Mouse (Mus musculus): Measurements from ENCODE around the gene Gpr108. TPM values are rescaled to one million over a fixed set of nuclear protein-coding genes. Genes with fewer than 3 reads are reported as not detected.

The Gpr108 gene
- total RNA-seq, 4 experiments from 2014 or later = 24.3 to 28.1 (median 26.3) TPM

DNA sequence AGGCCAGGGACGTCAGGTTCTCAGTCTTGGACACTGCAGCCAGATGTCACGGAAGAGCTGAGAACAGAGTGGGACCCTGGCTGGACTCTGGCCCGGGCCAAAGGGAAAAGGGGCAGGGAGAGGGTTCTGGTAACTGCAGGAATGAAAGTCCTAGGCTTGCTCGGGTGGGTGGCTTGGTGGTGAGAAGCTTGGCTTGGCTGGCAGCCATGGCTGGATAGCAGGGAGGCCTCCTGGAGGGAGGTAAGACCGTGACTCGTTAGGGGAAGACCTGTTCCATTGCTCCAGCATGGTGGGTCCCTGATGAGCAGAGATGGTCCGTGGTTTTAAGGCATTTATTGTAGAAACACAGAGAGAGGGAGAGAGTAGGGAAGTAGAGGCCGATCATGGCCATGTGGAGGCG, 23.1 kb upstream of the Gpr108 start:
- no peak for DNase-seq (ENCODE audit: low spot score in 2 of 2)

- peak; percentile 59 to 75 for DNase-seq (ENCODE audit: low spot score in 2 of 2)
These were observed 19.4 kb upstream of the Gpr108 start for GRCm38 (mm10) chr17:57267556-57268126.

DNA sequence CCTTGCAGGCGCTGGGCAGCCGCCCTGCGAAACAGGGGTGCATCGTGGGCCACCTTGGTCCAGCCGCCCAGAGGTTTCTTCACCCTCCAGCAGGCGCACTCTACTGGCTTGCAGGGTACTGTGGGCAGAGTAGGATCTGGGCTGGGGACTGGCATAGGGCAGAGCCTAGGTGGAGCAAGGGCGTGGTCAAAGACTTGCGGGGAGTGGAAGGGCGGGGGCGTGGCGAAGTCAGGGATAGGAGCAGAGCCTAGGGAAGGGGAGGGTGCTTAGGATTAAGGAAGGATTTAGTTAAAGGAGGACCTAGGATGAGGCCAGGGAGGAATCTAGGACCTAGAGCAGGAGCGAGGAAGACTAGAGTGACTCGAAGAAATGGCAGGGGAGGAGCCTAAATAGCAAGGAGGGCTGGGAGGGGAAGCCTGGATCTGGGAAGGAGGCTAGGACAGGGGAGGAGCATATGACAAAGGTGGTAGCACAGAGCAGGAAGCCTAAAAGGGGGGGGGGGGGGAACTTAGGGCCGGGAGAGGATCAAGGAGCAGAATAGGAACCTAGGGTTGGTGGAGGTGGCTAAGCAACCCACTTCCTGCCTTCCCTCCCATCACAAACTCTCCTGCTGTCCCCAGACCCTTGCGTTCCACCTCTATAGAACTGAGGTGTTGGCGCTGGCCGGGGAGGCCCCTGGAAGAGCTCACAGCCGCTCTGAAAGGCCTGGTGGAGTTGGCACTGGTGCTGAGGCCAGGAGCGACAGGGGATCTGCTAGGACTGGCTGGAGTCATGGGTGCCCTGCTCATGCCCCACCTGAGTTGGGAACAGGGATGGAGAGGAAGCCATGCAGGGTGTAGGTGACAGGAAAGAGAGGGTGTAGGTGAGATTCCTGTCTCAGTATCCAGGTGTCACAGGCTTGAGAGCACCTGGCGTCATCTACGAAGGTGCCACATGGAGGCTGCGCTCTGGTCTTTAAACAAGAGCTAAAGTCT, 17.0 kb upstream of the Gpr108 start:
- peak; percentile 61 to 81 for DNase-seq (ENCODE audit: low spot score in 2 of 2)

DNA sequence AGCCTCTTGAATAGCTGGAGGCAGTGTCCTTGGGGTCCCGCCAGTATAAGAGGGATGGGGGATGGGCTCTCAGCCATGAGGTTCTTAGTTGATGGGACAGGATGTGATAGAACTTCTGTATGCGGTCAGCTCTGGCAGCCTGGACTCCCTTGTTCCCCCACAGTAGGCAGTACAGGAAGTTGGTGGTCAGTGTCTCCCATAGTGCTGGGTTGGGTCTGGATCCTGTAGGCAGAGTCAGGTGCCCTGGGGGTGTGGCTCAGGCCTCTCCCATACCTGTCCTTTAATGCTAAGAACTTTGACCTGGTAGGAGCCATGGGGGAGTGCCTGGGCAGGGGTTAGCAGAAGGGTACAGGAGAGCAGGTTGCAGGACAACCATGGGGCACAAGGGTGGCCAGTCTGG, 15.9 kb upstream of the Gpr108 start:
- no peak for DNase-seq (ENCODE audit: low spot score in 2 of 2)

DNA sequence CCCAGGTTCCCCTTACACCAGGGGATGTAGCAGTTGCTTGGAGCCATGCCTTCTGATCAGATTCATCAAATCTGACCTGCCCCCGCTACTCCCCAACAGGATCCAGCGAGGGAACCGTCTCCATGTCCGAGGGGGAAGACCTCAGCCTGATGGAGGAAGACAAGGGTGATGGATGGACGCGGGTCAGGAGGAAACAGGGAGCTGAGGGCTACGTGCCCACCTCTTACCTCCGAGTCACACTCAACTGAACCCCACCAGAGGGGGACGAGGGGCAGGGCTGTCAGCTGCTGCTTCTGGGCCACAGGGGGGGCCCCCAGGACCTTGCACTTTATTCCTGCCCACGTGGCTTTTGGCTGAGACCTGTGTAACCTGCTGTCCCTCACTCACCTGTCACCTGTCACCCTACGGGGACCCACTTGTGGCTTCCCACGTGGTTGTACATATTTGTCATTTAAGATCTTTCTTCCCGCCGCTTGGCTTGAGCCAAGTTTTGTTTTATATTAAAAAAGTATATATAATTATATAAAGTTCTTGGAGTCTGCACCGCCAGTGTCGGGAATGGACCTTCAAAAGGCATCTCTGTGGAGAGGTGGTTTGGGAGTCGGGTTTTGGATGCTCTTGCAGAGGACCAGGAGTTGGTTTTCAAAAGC, 14.8 kb upstream of the Gpr108 start:
- no peak for DNase-seq (ENCODE audit: low spot score in 2 of 2)

- DNase-seq (ENCODE audit: low spot score in 2 of 2) = no peak
These were observed 13.6 kb upstream of the Gpr108 start for GRCm38 (mm10) chr17:57261796-57262195.

DNA sequence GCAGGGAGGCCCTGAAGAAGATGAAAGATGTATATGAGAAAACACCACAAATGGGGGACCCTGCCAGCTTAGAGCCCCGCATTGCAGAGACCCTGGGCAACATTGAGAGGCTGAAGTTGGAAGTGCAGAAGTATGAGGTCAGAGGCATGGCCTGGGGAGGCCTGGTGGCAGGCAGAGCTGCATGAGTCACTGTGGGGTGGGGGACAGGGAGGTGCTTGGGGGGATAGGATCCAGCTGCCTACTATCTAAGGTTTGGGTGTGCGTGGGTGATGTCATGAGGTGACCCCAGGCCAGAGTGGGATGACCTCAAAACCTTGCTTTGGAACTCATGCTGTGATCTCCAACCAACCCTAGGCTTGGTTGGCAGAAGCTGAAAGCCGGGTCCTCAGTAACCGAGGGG, 13.0 kb upstream of the Gpr108 start:
- DNase-seq (ENCODE audit: low spot score in 2 of 2) = no peak

DNA sequence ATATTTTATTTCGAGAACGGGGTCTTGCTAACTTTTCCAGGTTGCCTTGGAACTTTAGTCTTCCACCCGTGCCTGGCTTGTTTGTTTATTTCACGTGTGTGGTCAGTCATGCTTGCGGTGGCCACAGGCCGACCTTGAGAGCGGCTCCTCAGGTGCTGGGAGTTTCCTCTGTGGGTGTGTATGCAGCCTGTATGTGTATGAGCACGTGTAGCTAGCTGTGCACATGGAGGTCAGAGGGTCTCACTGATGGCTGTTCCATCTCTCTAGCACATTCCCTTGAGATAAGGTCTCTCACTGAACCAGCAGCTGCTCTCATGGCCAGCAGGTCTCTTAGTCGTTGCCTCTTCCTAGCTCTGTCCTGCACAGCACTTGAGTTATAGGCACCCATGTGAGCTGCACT, 12.1 kb upstream of the Gpr108 start:
- DNase-seq (ENCODE audit: low spot score in 2 of 2) = no peak

DNA sequence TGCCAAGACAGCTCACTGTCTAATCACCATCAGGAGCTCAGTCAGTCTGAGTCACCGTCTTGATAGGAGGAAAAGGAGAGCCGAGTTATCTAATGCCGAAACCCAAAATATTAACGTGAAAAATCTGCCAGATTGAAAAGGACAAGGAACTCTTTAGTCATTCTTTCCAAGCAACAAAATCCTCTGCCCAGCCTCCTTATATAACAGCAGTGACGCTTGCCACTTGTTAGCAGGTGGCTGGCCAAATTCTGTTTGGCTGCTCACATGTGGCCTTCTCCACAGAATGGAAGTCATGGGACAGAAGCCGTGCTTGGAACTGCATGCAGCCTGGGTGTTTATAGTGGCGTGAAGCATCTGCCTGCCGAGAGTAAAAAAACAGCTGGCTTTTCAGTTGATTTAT, 11.5 kb upstream of the Gpr108 start:
- DNase-seq (ENCODE audit: low spot score in 2 of 2) = peak; percentile 65 to 80

GRCm38 (mm10) chr17:57258191-57258590, 9.9 kb upstream of the Gpr108 start:
- DNase-seq (ENCODE audit: low spot score in 2 of 2) = no peak

DNA sequence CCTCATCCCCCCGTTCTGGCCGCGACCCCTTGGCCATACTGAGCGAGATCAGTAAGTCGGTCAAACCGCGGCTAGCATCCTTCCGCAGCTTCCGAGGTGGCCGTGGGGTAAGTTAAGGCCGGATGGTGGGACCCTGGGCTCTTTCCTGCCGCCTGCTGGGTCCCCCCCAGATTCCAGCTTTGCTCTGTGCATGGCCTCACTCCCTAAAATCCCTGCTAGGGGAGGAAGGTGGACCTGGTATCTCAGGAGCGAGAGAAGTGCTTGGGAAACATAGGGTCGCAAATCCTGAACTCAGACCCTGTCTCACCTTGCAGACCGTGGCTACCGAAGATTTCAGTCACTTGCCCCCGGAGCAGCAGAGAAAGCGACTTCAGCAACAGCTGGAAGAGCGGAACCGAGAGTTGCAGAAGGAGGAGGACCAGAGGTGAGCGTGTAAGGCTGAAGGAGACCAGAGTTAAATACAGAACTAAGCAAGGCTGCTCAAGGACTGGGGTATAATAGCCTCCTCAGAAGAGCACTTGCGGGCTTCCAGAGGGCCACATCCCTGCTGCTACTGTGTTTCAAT, 8.8 kb upstream of the Gpr108 start:
- no peak for DNase-seq (ENCODE audit: low spot score in 2 of 2)

DNA sequence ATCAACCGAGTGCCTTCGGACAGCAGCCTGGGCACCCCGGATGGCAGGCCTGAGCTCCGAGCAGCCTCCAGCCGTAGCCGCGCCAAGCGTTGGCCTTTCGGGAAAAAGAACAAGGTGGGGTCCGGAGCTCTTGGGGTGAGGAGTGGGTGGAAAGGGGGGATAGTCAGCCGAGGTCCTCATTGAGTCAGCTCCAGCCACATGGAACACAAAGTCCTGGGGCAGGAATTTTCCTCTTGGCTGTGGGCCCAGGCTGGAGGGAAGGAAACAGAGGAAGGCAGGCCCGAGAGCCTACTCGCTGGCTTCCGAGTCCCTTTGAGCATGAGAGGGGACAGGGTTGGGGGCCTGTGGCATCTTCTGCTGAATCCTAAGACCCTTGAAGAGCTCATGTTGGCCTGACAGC, 7.1 kb upstream of the Gpr108 start:
- peak; percentile 54 to 79 for DNase-seq (ENCODE audit: low spot score in 2 of 2)

GRCm38 (mm10) chr17:57253306-57253705, 5.1 kb upstream of the Gpr108 start:
- no peak for DNase-seq (ENCODE audit: low spot score in 2 of 2)

DNA sequence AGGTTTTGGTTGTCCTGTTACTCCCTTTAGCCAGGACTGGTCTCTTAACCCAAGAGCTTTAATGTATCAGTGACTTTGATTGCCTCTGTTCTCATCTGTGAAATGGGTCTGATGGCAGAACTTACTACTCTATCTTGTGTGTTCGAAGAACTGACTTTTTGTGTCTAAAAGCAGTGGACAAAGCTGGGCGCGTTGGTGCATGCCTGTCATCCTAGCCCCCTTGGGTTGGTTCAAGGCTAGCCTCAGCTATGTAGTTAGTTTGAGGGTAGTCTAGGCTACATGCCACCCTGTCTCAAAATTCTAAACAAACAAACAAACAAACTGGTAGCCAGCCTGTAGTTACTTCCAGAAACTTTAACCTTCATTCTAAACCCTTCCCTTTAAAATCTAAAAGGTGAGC, 3.2 kb upstream of the Gpr108 start:
- DNase-seq (ENCODE audit: low spot score in 2 of 2) = no peak

DNA sequence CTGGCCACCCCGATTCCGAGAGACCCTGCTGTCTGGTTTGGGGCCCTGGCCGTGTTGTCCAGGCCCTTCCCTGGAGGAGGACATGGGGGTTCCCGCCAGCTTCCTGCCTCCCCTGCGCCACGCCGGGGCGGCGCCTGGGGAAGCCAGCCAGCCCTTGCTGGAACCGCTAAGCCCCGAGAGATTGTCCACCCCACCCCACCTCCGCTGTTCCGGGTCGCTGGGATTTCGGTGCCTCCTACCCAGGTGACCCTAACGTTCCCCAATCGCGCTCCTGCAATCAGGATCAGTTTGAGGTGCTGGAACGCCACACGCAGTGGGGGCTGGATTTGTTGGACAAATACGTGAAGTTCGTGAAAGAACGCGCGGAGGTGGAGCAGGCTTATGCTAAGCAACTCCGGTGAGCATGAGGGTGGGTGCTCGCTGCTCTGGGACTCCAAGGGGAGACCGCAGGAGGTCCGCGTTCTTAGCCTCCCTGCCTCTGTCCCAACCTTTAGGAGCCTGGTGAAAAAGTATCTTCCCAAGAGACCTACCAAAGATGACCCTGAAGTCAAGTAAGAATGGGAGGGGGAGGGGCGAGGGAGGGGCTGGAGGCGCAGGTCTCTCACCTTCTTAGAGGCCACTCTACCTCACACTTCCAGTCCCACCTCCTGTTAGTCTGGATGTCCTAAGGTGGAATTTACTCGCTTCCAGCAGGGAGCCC, 2.4 kb upstream of the Gpr108 start:
- DNase-seq (ENCODE audit: low spot score in 2 of 2) = peak; percentile 43 to 72

DNA sequence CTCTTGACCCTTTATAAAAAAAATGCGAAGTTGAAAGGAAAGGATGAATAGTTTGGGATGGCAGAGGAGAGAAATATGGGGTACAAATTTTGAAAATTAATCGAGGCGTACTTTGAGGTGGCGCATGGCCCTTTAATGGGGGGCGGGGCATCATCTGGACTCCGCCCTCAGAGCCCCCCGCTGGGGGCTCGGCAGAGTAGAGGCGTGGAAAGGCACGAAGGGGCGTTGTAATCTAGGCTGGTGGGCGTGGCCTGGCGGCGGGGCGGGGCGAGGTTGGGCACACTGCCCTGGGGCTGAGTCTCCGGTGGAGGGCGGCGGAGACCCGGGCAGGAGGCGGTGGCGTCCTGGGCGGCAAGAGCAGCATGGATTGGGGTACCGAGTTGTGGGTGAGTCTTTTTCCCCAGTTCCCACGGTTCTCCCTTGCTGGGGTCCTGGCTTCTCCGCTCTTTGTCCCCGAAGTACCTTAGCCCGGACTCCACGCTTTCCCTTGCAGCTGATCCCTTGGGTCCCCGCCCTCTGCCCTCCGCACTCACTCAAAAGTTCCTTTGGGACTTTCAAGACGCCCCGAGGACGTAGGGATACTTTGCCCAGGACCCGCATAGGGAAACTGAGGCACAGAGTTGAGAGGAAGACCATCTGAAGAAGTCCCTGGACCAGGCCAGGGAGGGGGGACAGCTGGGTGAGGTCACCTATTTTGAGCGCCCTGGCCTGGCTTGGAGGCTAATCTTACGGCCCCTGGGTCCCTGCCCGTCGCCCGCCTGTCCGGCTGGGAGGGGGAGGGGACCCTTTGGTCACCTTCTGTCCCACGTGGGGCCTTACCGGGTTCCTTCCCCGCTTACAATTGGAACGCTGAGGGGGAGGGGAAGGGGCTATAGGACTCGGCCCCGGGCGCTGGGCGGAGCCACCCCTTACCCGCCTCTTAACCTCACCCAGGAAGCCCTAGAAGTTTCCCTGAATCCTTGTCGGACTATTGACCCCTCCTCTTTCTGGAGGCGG, 1.2 kb upstream of the Gpr108 start, which contains the start of gene Trip10:
TSS of gene Trip10 (plus strand) at position 270 of the 996 bp plus-strand sequence.
- DNase-seq (ENCODE audit: low spot score in 2 of 2) = peak; percentile 97 to 99

GRCm38 (mm10) chr17:57248771-57249170, 525 bp upstream of the Gpr108 start:
- no peak for DNase-seq (ENCODE audit: low spot score in 2 of 2)

GRCm38 (mm10) chr17:57247393-57248200, 649 bp downstream of the Gpr108 start:
- peak; percentile 88 to 90 for DNase-seq (ENCODE audit: low spot score in 2 of 2)
